Mouse (Mus musculus) hindbrain, embryonic 11.5 days (tissue): ENCODE results near the gene Eif5a. TPM values are rescaled to one million over a fixed set of nuclear protein-coding genes. Genes with fewer than 3 reads are reported as not detected.
"Not testable (repeated sequence)": the region's sequence is repeated elsewhere in the genome, so short reads cannot be mapped to it uniquely, and the experiment has no call there.

ENCODE experiments used
- ATAC-seq: fragments of 200-750 bp; cut with Nextera tagmentation; 2 replicates; pipeline ENCODE4 v1.8.0; 2017; ENCODE audit warnings: mild to moderate bottlenecking, moderate TSS enrichment, moderate library complexity; ENCODE audit not compliant: low FRiP score
- DNase-seq: peaks from one replicate; pipeline ENCODE4 v3.0.0-alpha.2; 2015; ENCODE audit warnings: low spot score
- H3K27ac ChIP-seq: fragments of 300-500 bp; sonication (generic); 2 replicates; pipeline ENCODE4 v1.5.1; 2014; ENCODE audit warnings: mild to moderate bottlenecking, low read depth, low read length
- H3K27me3 ChIP-seq: fragments of 300-500 bp; sonication (generic); 2 replicates; pipeline ENCODE4 v1.6.1; 2014; ENCODE audit warnings: mild to moderate bottlenecking, low read length, moderate library complexity, mixed read lengths; ENCODE audit not compliant: control insufficient read depth, insufficient read depth
- H3K36me3 ChIP-seq: fragments of 300-500 bp; sonication (generic); 2 replicates; pipeline ENCODE4 v1.6.1; 2014; ENCODE audit warnings: mild to moderate bottlenecking, low read length, moderate library complexity, mixed read lengths; ENCODE audit not compliant: control insufficient read depth, insufficient read depth
- H3K4me1 ChIP-seq: fragments of 300-500 bp; sonication (generic); replicated peaks from 2 replicates; pipeline ENCODE4 v1.6.1; 2014; ENCODE audit warnings: low read length, mixed read lengths; ENCODE audit not compliant: control insufficient read depth, insufficient read depth
- H3K4me2 ChIP-seq: fragments of 300-500 bp; sonication (generic); replicated peaks from 2 replicates; pipeline ENCODE4 v1.6.1; 2014; ENCODE audit warnings: mild to moderate bottlenecking, low read depth, low read length
- H3K4me3 ChIP-seq: fragments of 300-500 bp; sonication (generic); 2 replicates; pipeline ENCODE4 v1.5.1; 2014; ENCODE audit warnings: low read depth, low read length
- H3K9ac ChIP-seq: fragments of 300-500 bp; sonication (generic); 2 replicates; pipeline ENCODE4 v1.6.1; 2014; ENCODE audit warnings: low read depth, low read length
- H3K9me3 ChIP-seq: fragments of 300-500 bp; sonication (generic); 2 replicates; pipeline ENCODE4 v1.6.1; 2016; ENCODE audit warnings: low read length; ENCODE audit not compliant: control insufficient read depth
- WGBS: fragments of 180-500 bp; shearing (Covaris S2); extraction: QIAGEN DNeasy Blood & Tissue Kit; methylation state at CpG from one replicate; pipeline ENCODE4 v1.1.7; 2014; 5-methylcytosine and 5-hydroxymethylcytosine counted together
- polyA plus RNA-seq: library from polyadenylated mRNA; unstranded; fragments of >200 nt; fragmentation: Nextera tagmentation; extraction: Ambion mirVana; gene quantifications from 2 replicates; pipeline ENCODE4 v1.2.1, GENCODE M21; 2014

Eif5a gene
- polyA plus RNA-seq, 1 experiment from 2014 or later, result 1,842 TPM

DNA sequence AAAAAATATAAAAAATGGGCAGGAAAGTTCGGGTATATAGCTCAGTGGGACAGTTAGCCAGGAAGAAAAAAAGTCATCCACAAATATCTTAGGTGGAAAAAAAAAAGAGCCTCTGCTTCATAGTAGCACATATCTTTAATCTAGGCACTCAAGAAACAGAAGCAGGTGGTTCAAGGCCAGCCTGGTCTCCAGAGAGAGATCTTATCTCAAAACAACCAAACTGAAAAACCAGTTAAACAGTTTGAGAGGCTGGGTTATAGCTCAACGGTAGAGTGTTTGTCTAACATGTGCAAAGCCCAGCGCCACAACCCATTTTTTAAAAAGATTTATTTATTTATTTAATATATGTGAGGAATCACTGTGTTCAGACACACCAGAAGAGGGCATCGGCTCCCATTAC, 11.3 kb upstream of the Eif5a start:
- 76% methylated on average over 4 of the region's 4 CpGs for WGBS
- H3K4me3 ChIP-seq, result no peak overlapping the region
- no peak overlapping the region for H3K4me2 ChIP-seq
- H3K9ac ChIP-seq, result no peak overlapping the region
- no peaks in the 10 kb centered on the region for H3K9me3 ChIP-seq
- ATAC-seq, result no peak
- DNase-seq, result no peak
- no peaks in the 10 kb centered on the region for H3K36me3 ChIP-seq
- peaks cover 29% of the 10 kb centered on the region for H3K27me3 ChIP-seq
- no peak overlapping the region for H3K27ac ChIP-seq
- peaks cover 5% of the 10 kb centered on the region for H3K4me1 ChIP-seq

DNA sequence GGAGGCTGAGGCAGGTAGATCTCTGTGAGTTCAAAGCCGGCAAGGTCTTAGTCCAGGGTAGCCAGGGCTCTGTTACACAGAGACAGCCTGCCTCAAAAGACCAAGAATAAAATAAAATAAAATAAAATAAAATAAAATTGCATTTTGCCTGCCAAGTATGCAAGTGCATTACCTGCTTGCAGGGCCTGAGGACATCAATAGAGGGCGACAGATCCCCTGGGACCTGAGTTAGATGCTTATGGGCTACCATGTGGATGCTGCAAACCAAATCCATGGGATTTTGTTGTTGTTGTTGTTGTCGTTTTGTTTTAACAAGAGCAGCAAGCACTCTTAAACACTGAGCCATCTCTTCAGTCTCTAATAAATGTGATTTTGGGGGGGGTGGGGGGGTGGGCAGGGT, 10.5 kb upstream of the Eif5a start:
- 37% methylated on average over 3 of the region's 3 CpGs for WGBS
- no peak overlapping the region for H3K4me2 ChIP-seq
- peaks cover 5% of the 10 kb centered on the region for H3K4me1 ChIP-seq
- ATAC-seq (no peak), DNase-seq (no peak)
- H3K36me3 ChIP-seq, result no peaks in the 10 kb centered on the region
- no peak overlapping the region for H3K27ac ChIP-seq
- no peaks in the 10 kb centered on the region for H3K9me3 ChIP-seq
- H3K4me3 ChIP-seq, result no peak overlapping the region
- H3K9ac ChIP-seq, result no peak overlapping the region
- H3K27me3 ChIP-seq, result peaks cover 21% of the 10 kb centered on the region

DNA sequence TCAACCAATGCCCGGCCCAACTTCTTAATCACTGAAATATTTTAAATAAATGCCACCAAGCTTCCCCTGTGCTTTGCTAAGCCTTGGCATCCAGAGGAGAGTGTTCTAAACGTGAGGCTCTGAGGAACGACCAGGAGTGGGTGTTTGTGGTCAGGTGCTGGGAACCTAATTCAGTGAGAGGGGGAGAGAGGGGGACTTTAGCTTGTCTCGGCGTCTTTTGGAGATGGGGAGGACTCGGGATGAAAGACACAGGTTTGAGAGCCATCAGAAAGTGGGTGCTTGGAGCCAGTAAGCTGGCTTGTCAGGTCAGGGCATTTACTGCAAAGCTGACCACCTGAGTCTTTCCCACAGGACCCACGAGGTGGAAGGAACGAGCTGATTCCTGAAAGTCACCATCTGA, 10.0 kb upstream of the Eif5a start:
- ATAC-seq (no peak), DNase-seq (no peak)
- no peaks in the 10 kb centered on the region for H3K36me3 ChIP-seq
- peaks cover 5% of the 10 kb centered on the region for H3K4me1 ChIP-seq
- no peak overlapping the region for H3K4me2 ChIP-seq
- WGBS, result 80% methylated on average over 8 of the region's 8 CpGs
- H3K4me3 ChIP-seq, result no peak overlapping the region
- no peak overlapping the region for H3K9ac ChIP-seq
- H3K27me3 ChIP-seq, result peaks cover 16% of the 10 kb centered on the region
- no peaks in the 10 kb centered on the region for H3K9me3 ChIP-seq
- no peak overlapping the region for H3K27ac ChIP-seq

DNA sequence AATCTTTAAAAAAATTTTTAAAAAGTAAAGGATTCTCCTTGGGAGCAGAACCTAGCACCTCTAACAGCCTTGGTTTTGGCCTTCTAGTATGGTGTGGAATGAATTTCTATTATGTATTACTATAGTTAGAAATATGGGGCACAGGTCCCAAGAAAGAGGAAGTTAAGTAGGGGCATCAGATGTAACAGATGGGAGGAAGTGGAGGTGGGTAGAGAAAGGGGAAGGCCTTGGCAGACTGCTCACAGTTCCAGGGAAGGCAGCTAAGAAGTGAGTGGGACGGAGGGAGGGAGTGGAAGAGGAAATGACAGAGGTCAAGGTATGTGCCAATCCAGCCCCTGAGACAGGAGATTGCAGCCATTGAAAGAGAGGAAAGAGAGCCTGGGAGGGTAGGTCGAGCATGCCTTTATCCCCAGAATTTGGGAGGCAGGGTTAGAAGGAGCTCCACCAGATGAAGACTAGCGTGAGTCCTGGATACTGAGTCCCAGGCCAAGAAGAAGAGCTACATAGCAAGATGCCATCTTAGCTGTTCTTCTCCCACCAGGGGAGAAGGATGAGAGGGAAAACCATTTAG, 9.3 kb upstream of the Eif5a start:
- peaks cover 9% of the 10 kb centered on the region; the same call in 1 of the 2 replicates for H3K27me3 ChIP-seq
- no peaks in the 10 kb centered on the region for H3K9me3 ChIP-seq
- DNase-seq, result no peak
- H3K27ac ChIP-seq, result no peak overlapping the region
- H3K9ac ChIP-seq, result no peak overlapping the region
- H3K36me3 ChIP-seq, result no peaks in the 10 kb centered on the region
- H3K4me1 ChIP-seq, result peaks cover 1% of the 10 kb centered on the region
- ATAC-seq, result no peak
- H3K4me2 ChIP-seq, result no peak overlapping the region
- 76% methylated on average over 3 of the region's 3 CpGs for WGBS
- no peak overlapping the region for H3K4me3 ChIP-seq

DNA sequence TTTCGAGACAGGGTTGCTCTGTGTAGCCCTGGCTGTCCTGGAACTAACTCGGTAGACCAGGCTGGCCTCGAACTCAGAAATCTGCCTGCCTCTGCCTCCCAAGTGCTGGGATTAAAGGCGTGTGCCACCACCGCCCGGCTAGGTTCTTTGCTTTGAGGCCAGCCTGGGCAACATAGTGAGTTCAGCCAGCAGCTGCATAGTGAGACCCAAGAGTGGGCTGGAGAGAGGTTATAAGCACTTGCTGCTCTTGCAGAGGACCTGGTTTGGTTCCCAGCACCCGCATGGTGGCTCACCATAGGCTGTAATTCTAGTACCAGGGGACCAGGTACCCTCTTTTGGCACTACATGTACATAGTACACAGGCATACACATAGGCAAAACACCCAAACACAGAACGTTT, 8.4 kb upstream of the Eif5a start:
- not testable (repeated sequence) for H3K4me3 ChIP-seq, H3K36me3 ChIP-seq, H3K9ac ChIP-seq, ATAC-seq, H3K4me2 ChIP-seq, H3K27ac ChIP-seq, H3K4me1 ChIP-seq, H3K9me3 ChIP-seq, H3K27me3 ChIP-seq, DNase-seq
- WGBS, result 87% methylated on average over 8 of the region's 8 CpGs

DNA sequence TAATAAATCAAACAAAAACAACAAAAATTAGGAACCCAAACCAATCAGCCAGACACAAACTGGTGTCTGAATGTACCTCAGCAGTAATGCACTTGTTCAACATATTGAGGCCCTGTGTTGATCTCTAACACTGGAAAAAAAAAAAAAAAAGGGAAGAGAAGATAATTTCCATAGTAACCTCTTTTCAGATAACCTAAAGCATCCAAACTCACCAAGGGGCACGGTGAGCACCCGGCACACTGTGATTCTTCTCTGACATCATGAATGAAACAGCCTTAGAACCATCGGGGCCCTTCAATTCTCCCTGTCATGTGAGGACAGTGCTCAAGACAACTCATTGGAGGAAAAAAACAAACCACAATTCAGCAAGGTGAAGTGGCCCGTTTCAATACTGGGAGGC, 8.0 kb upstream of the Eif5a start:
- Histone ChIP-seq H3K9me3 (no peaks in the 10 kb centered on the region), H3K9ac (no peak overlapping the region), H3K4me3 (no peak overlapping the region), H3K27me3 (peaks cover 3% of the 10 kb centered on the region; the same call in 1 of the 2 replicates), H3K4me2 (no peak overlapping the region), H3K27ac (no peak overlapping the region), H3K4me1 (no peaks in the 10 kb centered on the region), H3K36me3 (no peaks in the 10 kb centered on the region)
- WGBS, result 89% methylated on average over 4 of the region's 4 CpGs
- no peak for DNase-seq
- ATAC-seq, result no peak

DNA sequence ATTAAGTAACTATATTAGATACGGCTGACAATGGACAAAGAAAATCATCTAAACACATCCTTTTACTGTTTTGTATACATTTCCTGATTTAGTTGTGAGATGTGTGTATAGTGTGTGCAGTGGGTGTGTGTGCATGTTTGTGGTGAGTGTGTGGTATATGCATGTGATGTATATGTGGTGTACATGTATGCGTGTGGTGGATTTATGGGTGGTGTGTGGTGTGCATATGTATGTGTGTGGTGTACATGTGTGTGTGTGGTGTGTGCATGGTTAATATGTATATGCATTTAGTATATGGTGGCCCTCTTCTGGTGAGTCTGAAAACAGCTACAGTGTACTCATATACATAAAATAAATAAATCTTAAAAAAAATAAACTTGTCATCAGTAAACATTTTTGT, 5.7 kb upstream of the Eif5a start:
- 97% methylated on average over 2 of the region's 2 CpGs for WGBS
- H3K27me3 ChIP-seq, result no peaks in the 10 kb centered on the region
- H3K27ac ChIP-seq, result no peak overlapping the region
- H3K36me3 ChIP-seq, result no peaks in the 10 kb centered on the region
- ATAC-seq, result no peak
- H3K9ac ChIP-seq, result no peak overlapping the region
- H3K9me3 ChIP-seq, result no peaks in the 10 kb centered on the region
- H3K4me1 ChIP-seq, result no peaks in the 10 kb centered on the region
- DNase-seq, result no peak
- H3K4me2 ChIP-seq, result no peak overlapping the region
- no peak overlapping the region for H3K4me3 ChIP-seq

DNA sequence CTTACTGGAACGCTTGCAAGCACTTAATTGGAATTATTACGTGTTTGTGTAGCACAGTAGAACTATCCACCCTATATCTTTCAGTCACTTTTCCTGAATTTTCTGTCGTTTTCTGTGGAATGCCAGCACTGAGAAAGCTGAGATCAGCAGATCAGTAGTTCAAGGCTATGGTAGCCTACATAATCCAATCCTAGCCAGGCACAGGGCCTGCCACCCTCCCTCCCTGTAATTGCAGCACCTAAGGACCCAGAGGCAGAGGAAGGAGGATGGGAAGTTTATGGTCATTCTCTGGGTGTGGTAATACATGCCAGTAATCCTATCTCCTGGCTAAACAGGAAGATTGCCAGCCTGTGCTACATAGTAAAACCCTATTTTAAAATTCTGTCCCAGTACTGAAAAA, 1.0 kb upstream of the Eif5a start:
- 73% methylated on average over 3 of the region's 3 CpGs for WGBS
- ATAC-seq, result no peak

DNA sequence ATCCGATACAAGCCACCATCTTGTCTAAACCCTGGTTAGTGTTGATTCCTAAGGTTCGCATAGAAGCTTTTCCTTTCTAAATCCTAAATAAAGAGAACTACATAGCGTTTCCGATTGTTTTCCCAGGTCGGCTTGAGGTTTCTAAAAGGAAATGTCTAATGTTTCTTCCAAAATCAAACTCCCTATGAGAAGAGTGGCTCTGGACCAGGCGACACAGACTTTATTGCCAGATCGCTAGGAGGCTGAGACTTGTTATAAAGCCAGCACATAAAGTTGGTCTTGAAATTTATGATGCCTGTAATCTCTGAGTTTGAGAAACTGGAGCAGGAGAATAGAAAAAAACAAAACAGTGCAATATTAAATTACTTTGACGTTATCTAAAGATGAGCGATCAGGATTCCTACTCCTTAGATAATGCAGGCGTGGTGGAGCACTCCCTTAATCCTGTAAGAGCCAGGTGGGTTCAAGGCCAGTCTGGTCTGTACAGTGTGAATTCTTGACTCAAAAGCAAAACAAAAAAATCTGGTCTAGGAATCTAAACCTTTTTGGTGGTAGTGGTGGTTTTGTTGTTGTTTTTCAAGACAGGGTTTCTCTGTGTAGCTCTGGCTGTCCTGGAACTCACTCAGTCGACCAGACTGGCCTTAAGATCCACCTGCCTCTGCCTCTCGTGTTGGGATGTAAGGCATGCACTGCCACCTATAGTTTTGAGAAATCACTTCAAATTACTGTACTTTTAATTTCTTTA, 426 bp upstream of the Eif5a start:
- Histone ChIP-seq H3K36me3 (peaks cover 7% of the 10 kb centered on the region; the same call in 1 of the 2 replicates), H3K27me3 (no peaks in the 10 kb centered on the region), H3K4me1 (peaks cover 4% of the 10 kb centered on the region; the same call in 1 of the 2 replicates), H3K9me3 (no peaks in the 10 kb centered on the region), H3K4me2 (peak overlapping the region; percentile 53), H3K27ac (peak overlapping the region; percentile 93), H3K9ac (peak overlapping the region; percentile 52), H3K4me3 (peak overlapping the region; percentile 98)
- 4% methylated on average over 12 of the region's 12 CpGs for WGBS
- DNase-seq (no peak), ATAC-seq (no peak)

More for the DNA sequence above, 1.0 kb upstream of the Eif5a start:
- Histone ChIP-seq H3K27me3 (no peaks in the 10 kb centered on the region), H3K36me3 (0 out of 2 replicates have a peak, but pooled peaks cover 2% of the 10 kb centered on the region), H3K4me1 (peaks cover 4% of the 10 kb centered on the region; the same call in 1 of the 2 replicates), H3K9ac (no peak overlapping the region), H3K9me3 (no peaks in the 10 kb centered on the region), H3K27ac (no peak overlapping the region), H3K4me2 (no peak overlapping the region), H3K4me3 (no peak overlapping the region)
- no peak for DNase-seq
